Mouse (Mus musculus) forebrain, embryonic 16.5 days (tissue): ENCODE measurements at regions not wholly inside any gene's neighbourhood (a gene's known extent, or its start where the extent isn't known, plus 50 kb on each side); places are given as distances from the start of the nearest gene placed in this dataset.

Experiments used
- ATAC-seq: fragments of 200-750 bp; cut with Nextera tagmentation; 2 replicates; pipeline ENCODE4 v1.8.0; 2017; ENCODE audit warnings: mild to moderate bottlenecking, moderate library complexity
- H3K27ac ChIP-seq: fragments of 300-500 bp; sonication (generic); 2 replicates; pipeline ENCODE4 v1.5.1; 2014; ENCODE audit warnings: low read length, control low read depth
- H3K27me3 ChIP-seq: fragments of 300-500 bp; sonication (generic); replicated peaks from 2 replicates; pipeline ENCODE4 v1.6.1; 2014; ENCODE audit warnings: low read length; ENCODE audit not compliant: control insufficient read depth, insufficient read depth
- H3K36me3 ChIP-seq: fragments of 300-500 bp; sonication (generic); 2 replicates; pipeline ENCODE4 v1.6.1; 2014; ENCODE audit not compliant: control insufficient read depth, insufficient read depth
- H3K4me1 ChIP-seq: fragments of 300-500 bp; sonication (generic); replicated peaks from 2 replicates; pipeline ENCODE4 v1.6.1; 2014; ENCODE audit warnings: low read length; ENCODE audit not compliant: control insufficient read depth, insufficient read depth
- H3K4me2 ChIP-seq: fragments of 300-500 bp; sonication (generic); 2 replicates; pipeline ENCODE4 v1.6.1; 2014; ENCODE audit warnings: mild to moderate bottlenecking, low read length, control low read depth
- H3K4me3 ChIP-seq: fragments of 300-500 bp; sonication (generic); replicated peaks from 2 replicates; pipeline ENCODE4 v1.5.1; 2014; ENCODE audit warnings: mild to moderate bottlenecking, low read length, control low read depth
- H3K9ac ChIP-seq: fragments of 300-500 bp; sonication (generic); replicated peaks from 2 replicates; pipeline ENCODE4 v1.6.1; 2014; ENCODE audit warnings: low read depth, low read length, control low read depth
- H3K9me3 ChIP-seq: fragments of 300-500 bp; sonication (generic); 2 replicates; pipeline ENCODE4 v1.6.1; 2016; ENCODE audit warnings: low read length; ENCODE audit not compliant: control insufficient read depth
- WGBS: fragments of 180-500 bp; shearing (Covaris S2); extraction: QIAGEN DNeasy Blood & Tissue Kit; methylation state at CpG from one replicate; pipeline ENCODE4 v1.1.7; 2014; 5-methylcytosine and 5-hydroxymethylcytosine counted together

- no peak for ATAC-seq
- WGBS = 94% methylated on average over 2 of the region's 2 CpGs
- no peak overlapping the region for H3K9ac ChIP-seq
- H3K9me3 ChIP-seq = no peaks in the 10 kb centered on the region
- H3K27ac ChIP-seq = no peak overlapping the region
- H3K27me3 ChIP-seq = no peaks in the 10 kb centered on the region
- H3K4me1 ChIP-seq = no peaks in the 10 kb centered on the region
- H3K4me3 ChIP-seq = no peak overlapping the region
- no peak overlapping the region for H3K4me2 ChIP-seq
- no peaks in the 10 kb centered on the region for H3K36me3 ChIP-seq
These were observed 554.1 kb upstream of the Intu start for GRCm38 (mm10) chr3:39976937-39977336.

- Histone ChIP-seq H3K9ac (no peak overlapping the region), H3K4me2 (no peak overlapping the region), H3K4me3 (no peak overlapping the region), H3K27me3 (no peaks in the 10 kb centered on the region), H3K4me1 (no peaks in the 10 kb centered on the region), H3K36me3 (no peaks in the 10 kb centered on the region), H3K27ac (no peak overlapping the region), H3K9me3 (no peaks in the 10 kb centered on the region)
- ATAC-seq = no peak
- 10% methylated on average over 3 of the region's 3 CpGs for WGBS
These were observed 552.0 kb upstream of the Intu start for GRCm38 (mm10) chr3:39978916-39979679.

GRCm38 (mm10) chr3:39982656-39983055, 548.4 kb upstream of the Intu start:
- no peak for ATAC-seq
- H3K4me3 ChIP-seq = no peak overlapping the region
- no peaks in the 10 kb centered on the region for H3K36me3 ChIP-seq
- no peak overlapping the region for H3K4me2 ChIP-seq
- H3K4me1 ChIP-seq = no peaks in the 10 kb centered on the region
- H3K27ac ChIP-seq = no peak overlapping the region
- no peaks in the 10 kb centered on the region for H3K27me3 ChIP-seq
- no peak overlapping the region for H3K9ac ChIP-seq
- H3K9me3 ChIP-seq = peaks cover 3% of the 10 kb centered on the region; the same call in 1 of the 2 replicates

GRCm38 (mm10) chr3:39987710-39988109, 543.4 kb upstream of the Intu start:
- Histone ChIP-seq H3K4me2 (no peak overlapping the region), H3K4me3 (no peak overlapping the region), H3K9ac (no peak overlapping the region), H3K27ac (no peak overlapping the region), H3K9me3 (peaks cover 8% of the 10 kb centered on the region), H3K27me3 (no peaks in the 10 kb centered on the region), H3K36me3 (no peaks in the 10 kb centered on the region), H3K4me1 (no peaks in the 10 kb centered on the region)
- WGBS = 90% methylated on average over 1 of the region's 1 CpGs
- no peak for ATAC-seq

- Histone ChIP-seq H3K4me2 (no peak overlapping the region), H3K4me1 (no peaks in the 10 kb centered on the region), H3K4me3 (no peak overlapping the region), H3K9ac (no peak overlapping the region), H3K27me3 (no peaks in the 10 kb centered on the region), H3K27ac (no peak overlapping the region), H3K9me3 (no peaks in the 10 kb centered on the region), H3K36me3 (no peaks in the 10 kb centered on the region)
- 37% methylated on average over 5 of the region's 5 CpGs for WGBS
- ATAC-seq = no peak
These were observed 532.5 kb upstream of the Intu start for GRCm38 (mm10) chr3:39998628-39999027.

GRCm38 (mm10) chr3:39999846-40000245, 531.2 kb upstream of the Intu start:
- H3K36me3 ChIP-seq = no peaks in the 10 kb centered on the region
- no peaks in the 10 kb centered on the region for H3K9me3 ChIP-seq
- 61% methylated on average over 1 of the region's 1 CpGs for WGBS
- H3K4me2 ChIP-seq = no peak overlapping the region
- ATAC-seq = peak; percentile 67
- no peak overlapping the region for H3K9ac ChIP-seq
- no peaks in the 10 kb centered on the region for H3K27me3 ChIP-seq
- no peak overlapping the region for H3K4me3 ChIP-seq
- no peaks in the 10 kb centered on the region for H3K4me1 ChIP-seq
- H3K27ac ChIP-seq = no peak overlapping the region

- Histone ChIP-seq H3K27ac (no peak overlapping the region), H3K4me3 (no peak overlapping the region), H3K4me1 (no peaks in the 10 kb centered on the region), H3K9ac (no peak overlapping the region), H3K36me3 (no peaks in the 10 kb centered on the region), H3K9me3 (no peaks in the 10 kb centered on the region), H3K27me3 (no peaks in the 10 kb centered on the region), H3K4me2 (no peak overlapping the region)
- 88% methylated on average over 3 of the region's 3 CpGs for WGBS
- no peak for ATAC-seq
These were observed 528.2 kb upstream of the Intu start for GRCm38 (mm10) chr3:40002838-40003237.

GRCm38 (mm10) chr3:40010051-40010450, 521.0 kb upstream of the Intu start:
- WGBS = 81% methylated on average over 5 of the region's 5 CpGs
- Histone ChIP-seq H3K9ac (no peak overlapping the region), H3K4me1 (no peaks in the 10 kb centered on the region), H3K9me3 (no peaks in the 10 kb centered on the region), H3K4me2 (no peak overlapping the region), H3K27ac (no peak overlapping the region), H3K4me3 (no peak overlapping the region), H3K36me3 (no peaks in the 10 kb centered on the region), H3K27me3 (no peaks in the 10 kb centered on the region)
- ATAC-seq = no peak

- H3K4me1 ChIP-seq = no peaks in the 10 kb centered on the region
- no peak for ATAC-seq
- 17% methylated on average over 2 of the region's 2 CpGs for WGBS
- H3K9ac ChIP-seq = no peak overlapping the region
- no peaks in the 10 kb centered on the region for H3K27me3 ChIP-seq
- no peak overlapping the region for H3K27ac ChIP-seq
- H3K9me3 ChIP-seq = no peaks in the 10 kb centered on the region
- no peaks in the 10 kb centered on the region for H3K36me3 ChIP-seq
- no peak overlapping the region for H3K4me2 ChIP-seq
- H3K4me3 ChIP-seq = no peak overlapping the region
These were observed 509.4 kb upstream of the Intu start for GRCm38 (mm10) chr3:40021682-40022081.

GRCm38 (mm10) chr3:40027713-40028112, 503.4 kb upstream of the Intu start:
- Histone ChIP-seq H3K9me3 (no peaks in the 10 kb centered on the region), H3K4me1 (no peaks in the 10 kb centered on the region), H3K4me2 (no peak overlapping the region), H3K36me3 (no peaks in the 10 kb centered on the region), H3K27me3 (no peaks in the 10 kb centered on the region), H3K9ac (no peak overlapping the region), H3K4me3 (no peak overlapping the region), H3K27ac (no peak overlapping the region)
- no peak for ATAC-seq
